Mouse (Mus musculus): ENCODE measurements around the gene Srxn1.

Srxn1 gene

DNA sequence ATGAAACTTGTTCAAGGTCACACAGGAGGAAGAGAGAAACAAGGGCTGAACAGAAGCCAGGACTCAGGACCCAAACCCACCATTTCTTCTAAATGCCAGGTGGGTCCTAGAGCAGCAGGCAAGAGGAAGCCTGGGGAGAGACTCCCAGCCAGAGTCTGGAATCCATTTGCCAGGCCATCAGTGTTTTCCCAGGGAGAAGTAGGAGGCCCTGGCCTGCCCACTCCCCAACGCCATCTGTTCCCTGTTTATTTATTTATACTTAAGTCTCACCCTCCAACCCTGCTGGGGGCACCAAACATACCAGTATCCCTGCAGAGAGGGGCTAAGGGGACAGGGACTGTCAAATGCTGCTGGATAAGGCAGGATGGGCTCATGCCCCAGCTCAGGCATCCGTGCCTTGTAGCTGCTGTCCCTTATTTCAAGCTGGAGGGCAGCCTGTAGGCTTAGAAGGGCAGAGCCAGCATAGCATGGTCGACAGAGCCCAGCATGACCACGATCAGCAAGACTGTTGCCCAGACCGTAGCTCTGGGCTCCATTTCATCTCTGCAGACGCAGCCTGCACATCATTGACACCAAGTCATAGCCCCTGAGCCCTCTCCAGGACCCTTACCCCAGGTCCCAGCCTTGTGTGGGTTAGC is 14.0 kb downstream of the Srxn1 start:
- no peak for DNase-seq (ENCODE audit: inconsistent ontology term)

DNA sequence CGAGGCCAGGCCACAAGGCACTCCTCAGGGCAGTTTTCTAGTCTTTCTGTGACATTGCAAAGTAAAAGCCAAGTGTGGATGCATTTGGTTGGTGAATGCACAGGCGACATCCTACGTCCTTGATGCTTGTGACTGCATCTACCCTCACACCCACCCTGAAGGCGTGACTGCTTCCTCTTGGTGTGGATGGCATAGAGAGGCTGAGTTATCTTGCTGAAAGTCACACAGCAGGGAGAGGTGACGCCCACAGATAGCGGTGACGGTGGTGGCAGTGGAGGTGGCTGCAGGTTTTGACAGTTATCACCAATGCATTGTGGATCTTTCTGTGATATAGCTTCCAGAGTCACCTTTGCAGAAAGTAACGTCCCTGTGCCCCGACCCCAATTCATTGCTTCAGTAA is 17.6 kb downstream of the Srxn1 start:
- no peak for DNase-seq (ENCODE audit: inconsistent ontology term)

DNA sequence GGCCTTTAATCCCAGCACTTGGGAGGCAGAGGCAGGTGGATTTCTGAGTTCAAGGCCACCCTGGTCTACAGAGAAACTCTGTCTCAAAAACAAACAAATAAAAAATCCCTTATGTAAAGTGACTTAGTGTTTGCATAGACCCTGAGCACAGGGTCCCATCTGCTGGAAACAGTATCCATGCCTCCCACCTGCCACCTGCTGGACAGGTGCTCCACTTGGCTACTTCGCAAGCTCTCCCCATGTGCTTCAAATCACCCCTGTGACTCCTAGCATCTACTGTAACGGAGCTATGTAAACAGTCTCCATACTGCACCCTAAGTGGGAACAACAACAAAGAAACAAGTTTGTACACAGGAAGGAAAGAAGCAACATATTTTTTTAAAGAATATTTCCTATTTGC is 23.3 kb downstream of the Srxn1 start:
- DNase-seq (ENCODE audit: inconsistent ontology term) = no peak

DNA sequence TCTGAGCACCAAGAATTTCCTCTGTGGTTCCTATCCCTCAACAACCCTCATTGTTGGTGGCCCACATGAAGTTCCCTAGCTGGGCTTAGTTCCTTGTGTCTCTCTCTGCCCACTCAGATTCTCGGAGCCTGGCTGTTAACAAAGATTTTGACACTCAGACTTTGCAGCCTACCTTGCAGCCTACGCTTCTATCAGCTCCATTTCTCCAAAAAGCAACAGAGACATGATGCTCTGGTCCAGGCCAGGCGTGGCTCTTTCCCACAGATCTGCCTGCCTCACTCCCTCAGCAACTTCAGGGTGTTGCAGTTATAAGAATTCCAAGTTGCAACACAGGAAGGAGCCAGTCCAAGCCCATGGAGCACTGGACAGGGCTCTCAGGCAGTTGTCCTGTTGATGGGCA is 24.5 kb downstream of the Srxn1 start:
- DNase-seq (ENCODE audit: inconsistent ontology term) = no peak

DNA sequence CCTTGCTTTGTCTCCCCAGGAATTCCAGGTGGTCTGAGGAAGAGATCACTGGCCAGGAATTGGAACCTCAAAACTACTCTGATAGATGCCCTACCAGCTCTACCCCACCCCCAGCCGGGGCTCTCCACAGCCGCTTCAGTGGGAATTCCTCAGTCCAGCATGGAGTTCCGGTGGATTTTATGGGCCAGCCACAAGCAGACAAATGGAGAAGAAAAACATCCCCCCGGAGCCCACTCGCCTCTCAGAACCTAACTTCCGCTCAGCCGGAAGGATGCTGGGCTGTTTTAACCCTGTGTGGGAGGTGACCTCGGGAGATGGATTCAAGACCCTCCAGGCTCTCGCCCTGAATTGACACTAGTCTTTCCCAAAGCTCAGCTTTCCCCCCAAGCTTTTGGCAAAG is 26.7 kb downstream of the Srxn1 start:
- no peak for DNase-seq (ENCODE audit: inconsistent ontology term)

DNA sequence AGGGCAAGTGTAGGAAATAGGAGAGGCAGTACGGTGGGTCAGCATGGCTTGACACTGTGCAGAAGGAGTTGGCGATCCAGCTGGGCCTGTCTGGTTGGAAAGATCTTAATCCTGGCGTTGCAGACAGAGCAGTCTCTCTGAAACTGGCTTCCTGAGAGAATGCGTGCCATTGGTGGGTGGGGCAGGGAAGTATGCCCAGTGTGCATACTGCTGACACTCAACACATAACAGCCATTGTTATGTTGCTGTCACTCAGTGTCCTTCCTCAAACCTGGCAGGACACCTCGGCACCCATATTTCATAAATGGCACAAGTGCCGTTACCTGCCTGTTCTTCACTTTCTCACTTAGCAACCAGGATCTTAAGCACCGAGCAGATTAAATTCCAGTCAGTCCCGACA is 27.4 kb downstream of the Srxn1 start:
- no peak for DNase-seq (ENCODE audit: inconsistent ontology term)

DNA sequence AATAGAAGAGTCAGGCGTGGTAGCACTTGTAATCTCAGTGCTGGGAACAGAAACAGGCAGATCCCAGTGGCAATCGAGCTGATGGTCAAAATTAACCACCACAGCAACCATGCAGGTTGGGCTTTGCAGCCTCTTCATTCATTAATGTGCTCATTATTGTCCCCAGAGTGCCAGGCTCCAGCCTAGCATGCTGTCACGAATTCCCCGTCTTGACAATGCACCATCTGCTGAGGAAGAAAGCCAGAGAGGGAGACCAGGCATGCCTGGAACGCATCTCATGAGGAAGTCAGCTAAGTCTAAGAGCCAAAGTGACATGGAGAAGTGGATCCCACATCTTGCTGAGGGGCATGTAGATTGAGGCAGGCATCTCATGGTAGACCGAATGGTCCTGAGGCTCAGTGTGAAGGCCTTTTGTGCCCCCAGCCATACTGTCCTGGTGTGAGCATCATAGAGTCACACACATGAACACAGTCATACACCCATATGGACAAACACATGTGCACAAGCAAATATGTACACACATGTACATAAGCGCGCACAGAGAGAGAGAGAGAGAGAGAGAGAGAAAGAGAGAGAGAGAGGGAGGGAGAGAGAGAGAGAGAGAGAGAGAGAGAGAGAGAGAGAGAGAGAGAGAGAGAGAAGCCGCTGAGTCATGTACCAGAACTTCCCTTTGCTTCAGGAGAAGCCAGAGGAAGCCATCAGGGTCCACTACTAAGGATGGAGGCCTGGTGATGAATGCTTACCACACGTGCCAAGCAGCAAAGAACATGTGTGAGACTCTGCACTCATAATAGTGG is 34.1 kb downstream of the Srxn1 start:
- DNase-seq (ENCODE audit: inconsistent ontology term) = peak; percentile 87

DNA sequence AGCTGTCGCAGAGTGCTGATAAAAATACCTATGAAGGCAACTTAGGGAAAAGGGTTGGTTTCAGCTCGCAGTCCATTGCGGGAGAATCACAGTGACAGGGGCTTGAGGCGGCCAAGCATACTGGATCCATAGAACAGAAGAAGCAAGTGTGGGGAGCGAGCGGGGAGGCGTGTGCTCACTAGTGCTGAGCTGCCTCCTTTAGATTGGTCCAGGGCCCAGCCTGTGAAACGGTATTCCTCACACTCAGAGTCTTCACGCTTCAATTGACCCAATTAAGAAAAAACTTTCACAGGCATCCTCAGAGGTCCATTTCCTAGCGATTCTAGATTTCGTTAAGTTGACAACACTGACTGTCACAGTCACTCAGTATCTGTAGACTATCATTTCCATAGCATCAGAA is 35.6 kb downstream of the Srxn1 start:
- DNase-seq (ENCODE audit: inconsistent ontology term) = peak; percentile 51

DNA sequence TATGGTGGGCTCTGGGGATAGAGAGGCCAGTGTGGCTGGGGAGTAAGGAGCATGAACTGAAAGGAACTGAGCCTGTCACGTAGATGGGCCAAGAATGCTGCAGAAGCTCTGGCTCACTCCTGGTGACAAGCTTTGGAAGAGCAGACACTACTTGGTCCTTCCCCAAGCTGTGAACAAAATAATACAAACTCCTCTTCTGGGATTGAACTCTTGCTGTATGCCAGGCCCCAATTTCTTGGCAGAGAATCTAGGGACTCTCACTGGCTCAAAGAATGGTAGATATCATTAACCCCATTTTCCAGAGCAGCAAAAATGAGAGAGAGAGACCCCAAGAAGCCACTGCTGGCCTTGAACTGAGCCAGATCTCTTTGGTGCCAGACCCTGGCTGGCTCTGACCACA is 36.2 kb downstream of the Srxn1 start:
- DNase-seq (ENCODE audit: inconsistent ontology term) = peak; percentile 51

DNA sequence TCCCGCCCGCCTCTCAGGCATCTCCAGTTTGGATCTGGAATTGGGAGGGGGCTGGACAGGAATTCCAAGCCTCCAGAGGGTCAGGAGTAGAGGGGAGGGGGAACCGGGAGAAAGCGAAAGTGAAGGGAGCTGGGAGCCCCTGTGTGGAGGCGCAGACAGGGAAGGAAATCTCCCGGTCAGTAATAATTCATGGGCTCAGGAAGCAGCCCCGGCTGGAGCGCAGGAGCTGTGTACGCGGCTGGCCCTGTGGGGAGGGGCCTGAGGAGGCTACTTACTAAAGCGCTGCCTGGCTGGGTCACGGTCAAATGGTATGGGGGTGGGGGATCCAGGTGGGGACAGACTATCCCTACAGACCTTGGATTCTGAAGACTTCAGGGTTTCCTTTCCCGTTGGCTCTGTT is 36.7 kb downstream of the Srxn1 start:
- peak; percentile 68 for DNase-seq (ENCODE audit: inconsistent ontology term)

DNA sequence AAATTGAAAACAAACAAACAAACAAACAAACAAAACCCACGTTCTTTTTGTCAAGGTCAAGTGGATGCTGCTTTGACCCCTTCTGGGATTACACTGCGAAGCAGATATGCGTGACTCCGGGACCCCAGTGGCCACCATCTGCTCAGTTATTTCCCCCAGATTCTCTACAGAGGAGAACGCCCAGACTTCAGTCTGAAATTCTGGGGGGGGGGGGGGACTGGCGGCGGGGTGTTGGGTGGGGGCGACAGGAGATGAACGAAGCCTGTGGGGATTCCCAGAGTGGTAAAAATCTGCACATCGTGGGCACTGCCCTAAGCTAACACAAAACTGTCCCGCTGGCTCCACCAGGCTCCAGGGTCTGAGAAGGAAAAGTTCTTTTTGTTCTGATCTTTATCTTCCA is 37.3 kb downstream of the Srxn1 start:
- no peak for DNase-seq (ENCODE audit: inconsistent ontology term)

DNA sequence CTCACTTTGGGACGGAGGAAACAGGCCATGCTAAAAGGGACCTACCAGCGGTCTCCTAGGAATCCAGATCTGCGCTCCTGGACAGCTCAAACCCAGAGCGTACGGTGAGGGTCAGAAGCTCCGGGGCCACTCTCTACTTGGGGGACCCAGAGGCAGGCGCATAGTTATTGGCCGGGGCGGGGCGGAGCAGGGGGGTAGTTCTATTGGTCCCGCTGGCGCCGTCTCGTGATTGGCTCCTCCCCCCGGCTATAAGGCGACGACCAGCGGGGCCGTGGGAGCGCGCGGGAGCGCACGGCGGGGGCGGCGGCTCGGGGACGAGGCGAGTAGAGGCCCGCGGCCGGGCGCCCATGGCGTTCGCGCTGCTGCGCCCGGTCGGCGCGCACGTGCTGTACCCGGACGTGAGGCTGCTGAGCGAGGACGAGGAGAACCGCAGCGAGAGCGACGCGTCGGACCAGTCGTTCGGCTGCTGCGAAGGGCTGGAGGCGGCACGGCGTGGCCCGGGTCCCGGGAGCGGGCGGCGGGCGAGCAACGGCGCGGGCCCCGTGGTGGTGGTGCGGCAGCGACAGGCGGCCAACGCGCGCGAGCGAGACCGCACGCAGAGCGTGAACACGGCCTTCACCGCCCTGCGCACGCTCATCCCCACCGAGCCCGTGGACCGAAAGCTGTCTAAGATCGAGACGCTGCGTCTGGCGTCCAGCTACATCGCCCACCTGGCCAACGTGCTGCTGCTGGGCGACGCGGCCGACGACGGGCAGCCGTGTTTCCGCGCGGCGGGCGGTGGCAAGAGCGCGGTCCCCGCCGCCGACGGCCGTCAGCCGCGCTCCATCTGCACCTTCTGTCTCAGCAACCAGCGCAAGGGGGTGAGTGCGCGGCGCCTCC is 38.2 kb downstream of the Srxn1 start, which contains the start of gene Tcf15:
TSS of gene Tcf15 (plus strand) at position 283 of the 879 bp plus-strand sequence.
- DNase-seq (ENCODE audit: inconsistent ontology term) = peak; percentile 67

DNA sequence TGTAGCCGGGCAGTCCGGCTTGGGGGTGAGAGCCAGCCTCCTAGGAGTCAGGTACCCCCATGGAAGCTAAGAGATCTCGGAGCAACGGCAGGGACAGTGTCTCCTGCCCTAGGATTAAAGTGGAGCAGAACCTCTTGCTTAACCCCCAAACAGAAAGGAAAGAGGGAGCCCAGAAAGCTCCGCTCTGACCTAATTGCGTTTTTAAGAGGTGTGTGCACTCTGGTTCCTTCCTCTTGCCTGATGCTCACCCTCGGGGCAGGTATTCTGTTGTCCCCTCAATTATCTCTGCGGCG is 38.8 kb downstream of the Srxn1 start:
- no peak for DNase-seq (ENCODE audit: inconsistent ontology term)

DNA sequence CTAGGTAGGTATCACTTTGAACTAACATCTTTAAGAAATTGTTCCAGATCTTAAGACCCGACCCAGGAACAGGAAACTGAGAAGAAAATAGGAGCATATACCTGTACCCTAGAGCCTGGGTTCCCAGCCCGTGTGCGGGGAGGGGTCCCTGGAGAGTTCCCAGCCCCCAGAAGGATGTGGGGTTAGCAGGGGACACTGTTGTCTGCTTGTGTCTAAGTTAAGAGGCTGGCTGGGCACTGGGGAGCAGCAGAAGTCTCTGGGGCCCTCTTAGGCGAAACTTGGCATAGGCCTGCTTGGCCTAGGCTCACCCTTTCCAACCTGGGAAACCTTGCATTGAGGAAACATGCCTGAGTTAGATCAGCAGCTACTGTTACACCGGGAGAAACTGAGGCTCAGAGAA is 39.2 kb downstream of the Srxn1 start:
- DNase-seq (ENCODE audit: inconsistent ontology term) = no peak

DNA sequence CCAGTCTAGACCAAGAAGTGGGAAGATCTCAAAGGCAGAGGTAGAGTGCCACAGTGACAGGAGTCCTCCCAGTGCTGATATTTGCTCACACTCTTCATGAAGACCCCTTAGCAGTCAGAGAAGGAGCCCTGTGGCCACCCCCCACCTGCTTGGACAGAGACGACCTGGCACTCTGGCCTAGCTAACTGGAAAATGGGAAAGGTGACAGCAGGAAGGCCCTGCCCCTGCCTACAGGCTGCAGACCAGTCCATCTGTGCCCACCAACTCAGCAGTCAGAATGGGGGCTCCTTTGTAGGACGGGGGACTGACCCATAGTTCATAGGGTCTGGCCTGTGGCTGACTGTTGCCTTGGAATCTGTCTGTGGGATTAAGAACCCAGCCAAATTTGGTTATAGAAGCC is 40.4 kb downstream of the Srxn1 start:
- no peak for DNase-seq (ENCODE audit: inconsistent ontology term)

DNA sequence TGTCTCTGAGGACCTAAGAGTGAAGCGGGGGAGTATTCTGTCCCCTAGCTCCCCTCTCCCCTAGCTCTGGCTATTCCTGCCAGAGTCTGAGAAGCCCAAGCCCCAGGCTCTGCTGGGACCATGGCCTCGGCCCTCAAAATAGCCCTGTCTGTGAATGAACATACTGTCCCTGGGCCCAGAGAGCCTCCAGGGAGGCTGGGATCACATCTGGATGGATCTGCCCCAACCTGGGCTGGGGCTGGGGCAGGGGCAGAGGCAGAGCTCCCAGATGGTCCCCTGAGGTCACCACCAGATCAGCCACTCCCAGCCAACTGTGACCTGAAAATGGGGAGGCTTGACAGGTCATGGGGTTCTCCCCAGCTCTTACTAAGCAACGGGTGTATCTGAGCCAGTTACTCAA is 41.8 kb downstream of the Srxn1 start:
- DNase-seq (ENCODE audit: inconsistent ontology term) = no peak

DNA sequence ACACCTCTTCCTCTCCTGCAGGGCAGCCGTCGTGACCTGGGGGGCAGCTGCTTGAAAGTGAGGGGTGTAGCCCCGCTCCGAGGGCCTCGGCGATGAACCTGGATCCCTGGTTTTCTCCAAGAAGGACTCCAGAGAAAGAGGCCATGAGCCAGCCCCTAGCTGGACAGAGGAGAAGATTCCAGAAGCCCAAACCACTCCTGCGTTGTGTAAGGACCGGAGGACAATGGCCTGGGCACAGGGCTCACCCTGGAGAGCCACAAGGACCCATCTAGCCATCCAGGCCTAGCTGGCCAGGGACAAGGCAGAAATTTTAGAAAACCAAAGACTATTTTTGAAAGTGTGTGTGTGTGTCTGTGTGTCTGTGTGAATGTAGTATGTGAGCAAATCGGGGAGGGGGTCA is 43.4 kb downstream of the Srxn1 start:
- no peak for DNase-seq (ENCODE audit: inconsistent ontology term)

DNA sequence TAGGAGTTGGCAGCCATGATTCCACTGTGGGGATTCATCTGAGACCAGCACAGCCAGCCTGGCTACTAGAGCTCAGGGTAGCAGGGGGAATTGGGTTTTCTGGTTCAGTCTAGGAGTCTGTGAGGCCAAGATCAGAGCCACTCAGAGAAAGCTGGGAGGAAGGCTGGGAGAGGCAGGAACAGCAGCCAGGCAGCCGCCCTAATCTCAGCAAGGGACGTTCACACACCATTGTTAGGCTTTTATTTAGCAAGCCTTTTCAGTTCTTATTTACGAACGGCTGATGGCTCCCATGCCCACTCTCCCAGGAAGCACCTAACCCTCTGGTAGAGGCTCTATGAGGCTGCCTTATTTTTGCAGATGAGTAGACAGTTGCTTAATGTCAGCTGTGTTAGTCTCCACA is 44.6 kb downstream of the Srxn1 start:
- DNase-seq (ENCODE audit: inconsistent ontology term) = no peak

DNA sequence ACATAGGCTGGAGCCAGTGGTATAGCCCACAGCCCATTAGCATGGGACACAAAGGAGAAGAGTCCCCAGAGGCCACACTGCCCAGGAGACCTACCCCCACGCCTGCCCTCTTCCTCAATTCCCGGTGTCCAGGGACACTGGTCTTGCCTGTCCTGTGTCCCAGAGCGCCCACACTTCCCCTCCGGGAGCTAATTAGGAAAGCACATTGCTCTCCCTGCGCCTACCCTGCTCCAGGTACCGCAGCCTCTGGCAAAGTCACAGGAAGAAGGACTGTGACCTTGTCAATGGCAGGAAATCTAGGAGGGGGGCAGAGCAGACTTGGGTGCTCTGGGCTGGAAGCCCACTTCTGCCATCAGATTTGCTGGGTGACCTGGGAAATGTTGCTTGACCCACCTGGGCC is 45.1 kb downstream of the Srxn1 start:
- no peak for DNase-seq (ENCODE audit: inconsistent ontology term)

DNA sequence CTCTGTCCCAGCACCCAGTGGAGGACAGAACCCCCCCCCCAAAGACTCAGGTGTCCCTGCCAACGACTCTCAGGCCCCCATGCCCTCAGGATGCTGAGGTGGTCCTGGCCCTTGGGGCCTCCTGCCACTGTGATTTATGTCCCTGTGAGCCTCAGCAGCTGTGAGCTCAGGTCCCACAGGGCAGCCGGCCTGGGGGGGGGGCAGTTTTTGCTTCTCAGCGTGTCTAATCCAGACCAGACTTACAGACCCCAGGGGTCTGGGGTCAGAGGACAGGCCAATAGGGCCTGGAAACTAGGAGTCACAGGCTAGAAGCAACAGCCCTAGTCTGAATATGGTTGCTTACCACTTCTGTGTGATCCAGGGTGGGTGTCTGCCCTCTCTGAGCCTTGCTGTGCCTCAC is 48.0 kb downstream of the Srxn1 start:
- DNase-seq (ENCODE audit: inconsistent ontology term) = no peak

DNA sequence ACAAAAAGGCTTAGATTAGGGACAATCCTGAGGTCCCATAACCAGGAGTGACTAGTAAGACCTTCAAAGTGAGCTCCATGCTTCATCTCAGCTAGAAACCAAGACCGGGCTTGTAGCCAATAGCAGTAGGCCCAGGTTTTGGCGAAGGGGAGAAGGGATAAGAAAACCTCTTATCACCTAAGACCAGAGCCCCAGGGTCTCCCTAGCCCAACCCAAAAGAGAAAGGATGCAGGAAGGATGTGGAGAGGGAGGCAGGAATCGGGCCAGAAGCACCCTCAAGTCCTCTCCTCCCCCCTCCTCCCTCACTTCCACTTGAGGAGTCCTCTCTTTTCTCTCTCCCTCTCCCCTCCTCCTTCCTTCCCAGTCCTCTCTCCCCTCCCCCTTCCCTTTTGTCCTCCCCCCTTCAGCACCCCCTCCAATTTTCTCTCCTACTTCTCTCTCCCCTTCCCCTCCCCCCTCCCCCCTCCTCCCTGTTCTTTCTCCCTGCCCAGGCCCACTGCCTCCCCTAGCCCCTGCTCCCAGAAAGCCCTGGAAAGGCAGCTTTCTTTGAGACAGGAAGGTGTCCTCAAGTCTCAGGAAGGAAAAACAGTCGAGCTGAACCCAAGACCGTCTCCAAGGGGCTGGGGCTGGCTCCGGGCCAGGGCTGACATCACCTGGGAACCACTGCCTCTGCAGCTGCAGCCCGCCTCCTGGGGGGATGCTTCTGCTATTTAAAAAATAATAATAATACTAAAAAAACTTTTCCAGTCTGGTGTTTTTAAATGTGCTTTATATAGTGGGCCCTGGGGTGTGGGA is 50.3 kb downstream of the Srxn1 start:
- no peak for DNase-seq (ENCODE audit: inconsistent ontology term)

DNA sequence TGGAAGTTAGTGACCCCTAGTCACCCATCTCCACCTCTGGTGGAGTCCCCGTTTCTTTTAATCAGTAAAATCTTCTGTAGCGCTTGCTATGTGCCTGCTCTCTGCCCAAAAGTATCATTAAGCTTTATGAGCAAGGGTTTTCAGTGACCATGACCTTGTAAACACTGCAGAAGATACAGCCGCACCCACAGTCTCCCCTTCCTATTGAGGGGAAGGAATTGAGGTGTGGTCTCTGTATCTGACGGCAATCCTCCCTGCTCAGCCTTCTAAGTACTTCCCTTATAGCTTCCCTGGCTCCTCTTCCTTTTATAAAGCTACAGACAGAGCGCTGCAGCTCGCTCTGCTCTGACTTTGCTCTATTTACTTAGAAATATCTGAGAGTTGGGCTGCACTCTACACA is 51.2 kb downstream of the Srxn1 start:
- no peak for DNase-seq (ENCODE audit: inconsistent ontology term)

Data from Muller cell, postnatal 12 days (primary cell).